In the genomic region with DNA sequence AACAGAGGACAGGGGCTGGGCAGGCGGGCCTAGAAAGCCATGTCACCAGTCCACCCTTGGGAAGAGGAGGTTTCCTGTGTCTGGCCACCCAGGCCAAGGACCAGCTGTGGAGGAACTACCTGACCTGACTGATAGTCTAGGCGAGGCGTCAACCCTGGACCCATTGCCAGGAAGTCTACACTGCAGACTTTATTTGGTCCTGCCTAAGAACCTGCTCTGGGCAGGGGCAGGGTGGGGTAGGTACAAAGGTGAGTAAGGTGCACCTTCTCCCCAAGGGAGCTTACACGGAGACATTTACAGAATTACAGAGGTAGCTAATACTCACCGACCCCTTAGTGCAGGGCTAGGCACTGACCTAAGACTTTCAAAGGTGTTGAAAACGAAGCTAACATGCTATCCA, we compare ENCODE assay signal across 25 mouse cellular contexts. TPM values are rescaled to one million over a fixed set of nuclear protein-coding genes. Genes with fewer than 3 reads are reported as not detected.
DNase-seq lines count a peak whose midpoint lies in the region; ATAC-seq and TF ChIP-seq lines count a peak whose summit lies in the region.
"Had no signal": no experiment of that assay in that cellular context is flagged by ENCODE, and none has a peak within 500 bp of the region (broad histone marks: within the 10 kb centered on the region; RNA-seq: fewer than 3 reads in every experiment).

No protein-coding gene starts in this region.

- H3K4me1 ChIP-seq in hindbrain, embryonic 10.5 days (replicated peaks) = peaks cover 22% of the 10 kb centered on the region
- peaks cover 6% of the 10 kb centered on the region; the same call in 1 of the 2 replicates for H3K4me1 ChIP-seq in hindbrain, postnatal 0 days (ENCODE audit: insufficient read depth, low read length)
- H3K4me1 ChIP-seq in intestine, embryonic 16.5 days (ENCODE audit: control insufficient read depth, insufficient read depth, low read length) = 0 out of 2 replicates have a peak, but pooled peaks cover 9% of the 10 kb centered on the region
- peaks cover 26% of the 10 kb centered on the region for H3K4me1 ChIP-seq in small intestine, adult 2 months (ENCODE audit: control insufficient read depth, insufficient read depth, insufficient read length, low read length)
- H3K4me1 ChIP-seq: embryonic facial prominence, embryonic 12.5 days; forebrain, embryonic 13.5 days had no signal

- TF ChIP-seq CTCF in hindbrain, postnatal 0 days (IDR thresholded peaks at IDR 0.05; ENCODE audit: low read depth) = no peak
- no peak for TF ChIP-seq CTCF in small intestine, adult 2 months (IDR thresholded peaks at IDR 0.05; ENCODE audit: extremely low read depth, insufficient read length, insufficient replicate concordance, low read depth, low read length)

- H3K27ac ChIP-seq in hindbrain, embryonic 10.5 days = peak overlapping the region; percentile 18; the same call in 1 of the 2 replicates
- H3K27ac ChIP-seq in hindbrain, postnatal 0 days = no peak overlapping the region
- H3K27ac ChIP-seq in intestine, embryonic 16.5 days (ENCODE audit: low read length) = no peak overlapping the region
- peak overlapping the region; percentile 86 for H3K27ac ChIP-seq in small intestine, adult 2 months (ENCODE audit: insufficient read depth, low read depth, low read length)
- H3K27ac ChIP-seq: embryonic facial prominence, embryonic 12.5 days; forebrain, embryonic 13.5 days; forebrain, embryonic 15.5 days had no signal

- no peak overlapping the region for H3K4me3 ChIP-seq in hindbrain, embryonic 10.5 days
- no peak overlapping the region for H3K4me3 ChIP-seq in hindbrain, postnatal 0 days (ENCODE audit: low read length)
- no peak overlapping the region for H3K4me3 ChIP-seq in intestine, embryonic 16.5 days (ENCODE audit: low read length)
- no peak overlapping the region for H3K4me3 ChIP-seq in small intestine, adult 2 months (ENCODE audit: low read depth, low read length)
- H3K4me3 ChIP-seq: embryonic facial prominence, embryonic 12.5 days; forebrain, embryonic 13.5 days; forebrain, embryonic 15.5 days had no signal

- no peak overlapping the region for H3K4me2 ChIP-seq in hindbrain, postnatal 0 days (ENCODE audit: low read depth, low read length)
- no peak overlapping the region for H3K4me2 ChIP-seq in intestine, embryonic 16.5 days (ENCODE audit: low read depth, low read length)
- H3K4me2 ChIP-seq: embryonic facial prominence, embryonic 12.5 days; forebrain, embryonic 13.5 days; forebrain, embryonic 15.5 days had no signal

- no peaks in the 10 kb centered on the region for H3K36me3 ChIP-seq in hindbrain, embryonic 10.5 days
- H3K36me3 ChIP-seq in hindbrain, postnatal 0 days (ENCODE audit: insufficient read depth, low read length) = no peaks in the 10 kb centered on the region
- no peaks in the 10 kb centered on the region for H3K36me3 ChIP-seq in intestine, embryonic 16.5 days (ENCODE audit: control insufficient read depth, insufficient read depth, low read length)
- no peaks in the 10 kb centered on the region for H3K36me3 ChIP-seq in small intestine, adult 2 months (ENCODE audit: control insufficient read depth, insufficient read depth, low read length)
- H3K36me3 ChIP-seq: embryonic facial prominence, embryonic 12.5 days; forebrain, embryonic 15.5 days; G1E had no signal

- H3K9me3 ChIP-seq in hindbrain, embryonic 10.5 days = no peaks in the 10 kb centered on the region
- H3K9me3 ChIP-seq in hindbrain, postnatal 0 days (ENCODE audit: low read length) = no peaks in the 10 kb centered on the region
- H3K9me3 ChIP-seq in intestine, embryonic 16.5 days (ENCODE audit: control insufficient read depth, low read length) = no peaks in the 10 kb centered on the region
- H3K9me3 ChIP-seq: embryonic facial prominence, embryonic 12.5 days; forebrain, embryonic 13.5 days; forebrain, embryonic 15.5 days; G1E had no signal

- H3K9ac ChIP-seq in hindbrain, postnatal 0 days (replicated peaks; ENCODE audit: low read length) = no peak overlapping the region
- H3K9ac ChIP-seq in intestine, embryonic 16.5 days (ENCODE audit: low read depth, low read length) = no peak overlapping the region
- H3K9ac ChIP-seq: embryonic facial prominence, embryonic 12.5 days; forebrain, embryonic 13.5 days; forebrain, embryonic 15.5 days had no signal

- WGBS in hindbrain, embryonic 10.5 days = 92% methylated on average over 6 of the region's 6 CpGs
- WGBS in hindbrain, postnatal 0 days = 90% methylated on average over 6 of the region's 6 CpGs
- WGBS in intestine, embryonic 16.5 days = 68% methylated on average over 6 of the region's 6 CpGs
- 40% methylated on average over 6 of the region's 6 CpGs for WGBS in small intestine, adult 2 months

- peaks cover 47% of the 10 kb centered on the region for H3K27me3 ChIP-seq in hindbrain, embryonic 10.5 days (ENCODE audit: insufficient read depth, poor library complexity, severe bottlenecking)
- H3K27me3 ChIP-seq in hindbrain, postnatal 0 days (ENCODE audit: insufficient read depth, low read length) = no peaks in the 10 kb centered on the region
- 0 out of 2 replicates have a peak, but pooled peaks cover 2% of the 10 kb centered on the region for H3K27me3 ChIP-seq in intestine, embryonic 16.5 days (replicated peaks; ENCODE audit: control insufficient read depth, insufficient read depth, low read length)
- no peaks in the 10 kb centered on the region for H3K27me3 ChIP-seq in small intestine, adult 2 months (ENCODE audit: control insufficient read depth, insufficient read depth, low read length)
- H3K27me3 ChIP-seq: CH12.LX had no signal

- TF ChIP-seq POLR2A in small intestine, adult 2 months (IDR thresholded peaks at IDR 0.05; ENCODE audit: low read depth, low read length) = no peak

- no peak for ATAC-seq in hindbrain, postnatal 0 days
- peak; percentile 69 for ATAC-seq in intestine, embryonic 16.5 days
- ATAC-seq: activated CD4-positive, CD25-positive, alpha-beta regulatory T cell, adult 4 months; CD4-positive, CD25-positive, alpha-beta regulatory T cell, adult 4 months; forebrain, embryonic 13.5 days; forebrain, embryonic 15.5 days; Patski had no signal

- DNase-seq in hindbrain, embryonic 10.5 days (ENCODE audit: low spot score) = no peak
- no peak for DNase-seq in hindbrain, postnatal 0 days (ENCODE audit: low spot score)
- DNase-seq in urinary bladder, postnatal 25 days (ENCODE audit: low spot score) = no peak
- DNase-seq in cerebellum, adult 8-10 months = no peak
- no peak for DNase-seq in layer of hippocampus, adult 18-20 months (ENCODE audit: low spot score in 2 of 2)
- DNase-seq: adrenal gland, adult 8-10 months; adrenal gland, postnatal 14 days; adrenal gland, postnatal 36 days; B cell, adult 2 months; cerebellum, adult 11-12 months; cerebellum, adult 2 months; cerebellum, adult 9-11 months; cerebellum, postnatal 14 days; cerebellum, postnatal 36 days; embryo, embryonic 11 days had no signal

RNA-seq across cellular contexts. Expression of a gene that starts 4.4 kb away (rescaled TPM):
- 3.5 and 5.1 TPM in 2 replicates for polyA plus RNA-seq in hindbrain, embryonic 10.5 days (2016; fragmentation: Nextera tagmentation; extraction: Ambion mirVana)
- total RNA-seq in hindbrain, postnatal 0 days (2014; rRNA removed) = 0.21 TPM in 1 of 2 replicates, not detected in the other
- polyA plus RNA-seq in hindbrain, postnatal 0 days (2015; fragmentation: Nextera tagmentation; extraction: Ambion mirVana) = 0.55 and 0.58 TPM in 2 replicates
- polyA plus RNA-seq in intestine, embryonic 16.5 days (2015; fragmentation: Nextera tagmentation; extraction: Ambion mirVana) = 6.8 and 8.0 TPM in 2 replicates
- 5.6 and 8.2 TPM in 2 replicates for polyA plus RNA-seq in small intestine, adult 2 months (2012; rRNA removed)
- total RNA-seq in layer of hippocampus, adult 18-20 months (2021) = under 1 TPM; 0.76 to 0.92 TPM

RNA-seq across cellular contexts. Expression of a gene that starts 27.2 kb away (rescaled TPM):
- 138 and 149 TPM in 2 replicates for polyA plus RNA-seq in hindbrain, embryonic 10.5 days (2016; fragmentation: Nextera tagmentation; extraction: Ambion mirVana)
- 25.5 and 29.4 TPM in 2 replicates for total RNA-seq in hindbrain, postnatal 0 days (2014; rRNA removed)
- polyA plus RNA-seq in hindbrain, postnatal 0 days (2015; fragmentation: Nextera tagmentation; extraction: Ambion mirVana) = 77.6 and 84.8 TPM in 2 replicates
- polyA plus RNA-seq in intestine, embryonic 16.5 days (2015; fragmentation: Nextera tagmentation; extraction: Ambion mirVana) = 203 and 219 TPM in 2 replicates
- 5.1 and 5.3 TPM in 2 replicates for polyA plus RNA-seq in small intestine, adult 2 months (2012; rRNA removed)
- 10 to 100 TPM; 29.4 to 30.5 TPM for total RNA-seq in layer of hippocampus, adult 18-20 months (2021)

RNA-seq across cellular contexts. Expression of a gene that starts 27.2 kb away (rescaled TPM):
- 128 and 136 TPM in 2 replicates for polyA plus RNA-seq in hindbrain, embryonic 10.5 days (2016; fragmentation: Nextera tagmentation; extraction: Ambion mirVana)
- 43.4 and 50.4 TPM in 2 replicates for total RNA-seq in hindbrain, postnatal 0 days (2014; rRNA removed)
- polyA plus RNA-seq in hindbrain, postnatal 0 days (2015; fragmentation: Nextera tagmentation; extraction: Ambion mirVana) = 47.3 and 55.0 TPM in 2 replicates
- 149 and 155 TPM in 2 replicates for polyA plus RNA-seq in intestine, embryonic 16.5 days (2015; fragmentation: Nextera tagmentation; extraction: Ambion mirVana)
- 15.1 and 32.2 TPM in 2 replicates for polyA plus RNA-seq in small intestine, adult 2 months (2012; rRNA removed)
- total RNA-seq in layer of hippocampus, adult 18-20 months (2021) = 10 to 100 TPM; 91.8 to 94.8 TPM

Comparison
In these comparisons a context has a peak if more than half of its experiments do, and no peak if none do; other contexts are left out.
1. H3K27ac ChIP-seq: peak in hindbrain, embryonic 10.5 days (single experiment) and small intestine, adult 2 months (single experiment); none in hindbrain, postnatal 0 days (single experiment) and intestine, embryonic 16.5 days (single experiment).
2. RNA of a gene that starts 27.2 kb away (polyA plus RNA-seq): 203 to 219 TPM in intestine, embryonic 16.5 days, 138 to 149 TPM in hindbrain, embryonic 10.5 days and 77.6 to 84.8 TPM in hindbrain, postnatal 0 days; 5.1 to 5.3 TPM in small intestine, adult 2 months; every median in the first group is over 10 times any median in the second.